Mouse (Mus musculus) left cerebral cortex, adult 11 months (tissue): ENCODE results near the gene Isg15.
"Not testable (repeated sequence)": the region's sequence is repeated elsewhere in the genome, so short reads cannot be mapped to it uniquely, and the experiment has no call there.

Source experiments
- DNase-seq: peaks from one replicate; pipeline ENCODE4 v3.0.0; 2022; ENCODE audit warnings: low spot score

Gene Isg15

GRCm38 (mm10) chr4:156154771-156155170 is 45.8 kb downstream of the Isg15 start:
- no peak for DNase-seq

- not testable (repeated sequence) for DNase-seq
These were observed 49.7 kb downstream of the Isg15 start for GRCm38 (mm10) chr4:156150887-156151286.
